Mouse (Mus musculus) urinary bladder, postnatal 25 days (tissue): ENCODE measurements around the gene Dpysl4.

ENCODE experiments used
- DNase-seq: peaks from one replicate; pipeline ENCODE4 v3.0.0; 2022; ENCODE audit warnings: low spot score

Gene Dpysl4

DNA sequence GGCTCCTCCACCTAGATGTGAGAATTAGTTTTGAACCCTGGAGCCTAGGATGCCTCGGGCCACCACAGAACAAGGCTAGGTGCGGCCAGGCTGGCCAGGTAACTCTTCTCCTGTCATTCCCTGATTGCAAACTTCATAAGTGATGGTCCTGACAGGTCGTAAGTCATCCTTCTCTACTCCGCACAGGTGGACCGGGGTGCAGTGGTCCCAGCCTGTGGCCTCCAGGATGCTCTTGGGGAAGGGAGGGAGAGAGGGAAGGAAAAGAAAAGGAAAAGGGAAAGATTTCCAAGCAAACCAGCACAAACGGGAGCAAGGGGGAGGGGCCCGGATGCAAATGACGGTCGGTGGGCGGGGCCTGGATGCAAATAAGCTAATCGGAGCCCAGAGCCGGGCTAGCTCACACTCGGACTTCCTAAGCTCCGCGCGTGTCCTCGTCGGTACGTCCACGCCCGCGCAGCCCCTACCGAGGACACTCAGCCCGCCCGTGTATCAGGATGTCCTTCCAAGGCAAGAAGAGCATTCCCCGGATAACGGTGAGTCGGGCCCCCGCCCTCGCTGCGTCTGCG lies at the start of gene Dpysl4:
TSS of gene Dpysl4 (plus strand) at position 373 of the 566 bp plus-strand sequence.
- DNase-seq = peak; percentile 40

DNA sequence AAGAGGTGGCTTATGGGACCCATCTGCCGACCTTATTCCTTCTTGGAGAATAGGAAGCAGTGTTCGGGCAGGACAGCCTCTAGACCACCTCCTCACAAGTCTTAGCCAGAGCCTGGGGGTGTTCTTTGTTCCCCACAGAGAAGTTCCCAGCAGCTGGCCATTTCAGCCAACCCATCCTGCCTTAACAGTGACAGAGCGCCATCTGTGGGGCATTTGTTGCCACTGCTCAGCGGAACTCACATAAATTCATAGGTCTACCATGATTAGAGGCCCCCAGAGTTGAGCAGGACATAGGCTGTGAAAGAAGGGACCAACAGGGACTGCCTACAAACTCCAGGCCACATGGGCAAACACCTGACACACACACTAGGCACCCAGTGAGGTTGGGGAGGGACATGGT lies 22.4 kb upstream of the Dpysl4 start:
- DNase-seq = no peak

DNA sequence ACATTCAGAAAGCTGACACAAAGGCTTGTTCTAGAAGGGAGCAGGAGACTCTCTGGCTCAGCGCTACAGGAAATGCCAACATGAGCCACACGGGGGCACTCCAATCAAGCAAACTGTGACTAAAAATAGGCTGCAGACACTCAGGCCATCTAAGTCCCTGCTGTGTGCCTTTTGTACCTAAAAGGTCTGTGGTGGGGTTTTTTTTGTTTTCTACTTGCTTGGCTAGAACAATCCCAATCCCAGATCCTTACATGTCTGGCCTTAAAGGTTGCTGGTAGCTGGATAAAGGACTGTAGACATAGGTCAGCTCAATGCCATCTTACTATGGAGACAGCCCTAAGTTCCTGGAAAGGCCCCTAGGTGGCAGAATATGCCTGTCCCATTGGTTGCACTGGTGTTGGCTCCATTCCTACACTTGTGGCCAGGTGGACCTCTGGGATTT lies 17.6 kb upstream of the Dpysl4 start:
- peak; percentile 55 for DNase-seq

DNA sequence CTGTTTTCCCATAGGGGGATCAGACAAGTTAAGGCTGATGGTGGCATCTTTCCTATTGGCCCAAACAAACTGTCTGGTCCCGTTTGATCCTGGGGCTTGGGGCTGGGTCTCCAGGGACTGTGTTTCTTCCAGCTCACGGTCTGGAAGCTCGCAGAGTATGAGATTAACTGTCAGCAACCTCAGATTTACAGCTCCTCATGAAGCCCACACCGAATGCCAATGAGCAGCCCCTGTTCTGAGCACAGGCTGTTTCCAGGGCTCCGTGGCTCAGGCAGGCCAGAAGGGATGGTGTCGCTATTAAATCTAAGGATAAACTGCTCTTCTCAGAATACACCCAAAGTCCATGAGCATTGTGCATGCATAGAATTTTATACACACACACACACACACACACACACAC lies 11.6 kb upstream of the Dpysl4 start:
- DNase-seq = no peak

DNA sequence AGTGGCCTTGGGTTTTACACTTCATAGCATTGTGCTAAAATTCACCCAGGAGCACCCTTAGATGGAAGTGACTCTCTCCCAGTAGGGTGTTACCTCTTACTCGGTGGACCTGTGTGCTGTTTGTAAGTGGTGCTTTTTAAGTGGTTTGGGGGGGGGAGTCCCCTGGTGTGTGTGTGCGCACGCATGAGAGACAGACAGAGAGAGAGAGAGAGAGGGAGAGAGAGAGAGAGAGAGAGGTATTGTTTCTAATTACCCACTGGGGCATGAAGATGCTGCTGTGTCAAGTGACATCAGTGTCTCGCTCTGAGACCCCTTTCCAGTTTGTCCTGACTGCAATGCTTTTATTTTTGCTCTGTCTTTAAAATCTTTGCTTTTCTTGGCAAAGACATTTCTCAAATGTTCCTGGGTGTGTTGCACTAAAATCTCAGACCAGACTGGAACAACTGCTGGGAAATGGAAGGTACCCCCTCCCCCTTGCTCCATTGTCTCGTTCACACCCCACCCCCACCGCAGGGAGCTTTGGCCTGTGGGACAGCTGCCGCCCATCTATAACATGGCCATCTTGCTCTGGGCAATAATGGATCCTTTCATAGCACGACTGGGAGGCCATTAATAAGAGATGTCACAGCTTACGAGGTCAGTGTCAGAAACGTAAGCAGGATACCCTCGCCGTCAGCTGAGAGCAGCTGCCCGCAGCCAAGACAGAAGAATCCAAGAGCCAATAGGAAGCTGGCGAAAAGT lies 10.6 kb upstream of the Dpysl4 start:
- DNase-seq = no peak

GRCm38 (mm10) chr7:139077283-139077682 lies 8.5 kb upstream of the Dpysl4 start:
- no peak for DNase-seq

GRCm38 (mm10) chr7:139078181-139078580 lies 7.6 kb upstream of the Dpysl4 start:
- no peak for DNase-seq

DNA sequence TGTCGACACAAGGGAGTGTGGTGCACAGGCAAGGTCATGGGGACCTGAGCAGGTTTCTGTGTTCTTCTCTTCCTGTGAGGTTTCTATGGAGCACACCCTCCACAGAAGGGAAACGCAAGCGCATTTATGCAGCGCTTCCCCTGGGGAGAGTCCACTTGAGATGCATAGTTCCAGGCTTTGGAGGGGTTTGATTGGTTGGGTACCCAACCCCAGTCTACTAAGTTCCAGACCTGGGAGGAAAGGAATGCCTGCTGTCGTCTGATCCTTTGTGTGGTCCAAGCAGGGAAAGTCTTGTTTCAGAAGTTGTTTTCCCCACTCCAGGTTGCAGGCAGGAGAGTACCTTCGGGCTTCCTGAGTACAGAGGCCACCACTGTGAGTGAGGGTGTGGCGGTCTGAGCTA lies 6.7 kb upstream of the Dpysl4 start:
- no peak for DNase-seq

- DNase-seq = no peak
These were observed 5.1 kb upstream of the Dpysl4 start for GRCm38 (mm10) chr7:139080714-139081113.

DNA sequence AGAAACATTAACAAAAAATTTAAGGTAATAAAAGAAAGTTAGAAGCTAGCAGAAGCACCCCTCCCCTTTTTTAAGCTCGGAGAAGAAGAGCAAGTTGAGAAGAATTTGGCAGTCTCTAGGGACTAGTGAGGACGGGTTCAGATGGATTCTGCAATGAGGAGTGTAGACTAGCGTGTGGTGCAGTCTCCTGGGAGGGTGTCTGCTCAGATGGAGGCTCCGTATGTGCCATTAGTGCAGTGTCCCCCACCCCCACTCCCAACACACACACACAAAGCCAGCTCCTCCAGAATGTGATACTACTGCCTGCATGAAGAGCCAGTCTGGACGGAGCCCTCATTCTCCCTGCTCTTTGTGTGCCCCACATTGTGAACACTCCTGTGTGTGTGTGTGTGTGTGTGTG lies 4.6 kb upstream of the Dpysl4 start:
- DNase-seq = no peak

GRCm38 (mm10) chr7:139082281-139082680 lies 3.5 kb upstream of the Dpysl4 start:
- DNase-seq = no peak

GRCm38 (mm10) chr7:139084316-139084715 lies 1.5 kb upstream of the Dpysl4 start:
- DNase-seq = no peak

DNA sequence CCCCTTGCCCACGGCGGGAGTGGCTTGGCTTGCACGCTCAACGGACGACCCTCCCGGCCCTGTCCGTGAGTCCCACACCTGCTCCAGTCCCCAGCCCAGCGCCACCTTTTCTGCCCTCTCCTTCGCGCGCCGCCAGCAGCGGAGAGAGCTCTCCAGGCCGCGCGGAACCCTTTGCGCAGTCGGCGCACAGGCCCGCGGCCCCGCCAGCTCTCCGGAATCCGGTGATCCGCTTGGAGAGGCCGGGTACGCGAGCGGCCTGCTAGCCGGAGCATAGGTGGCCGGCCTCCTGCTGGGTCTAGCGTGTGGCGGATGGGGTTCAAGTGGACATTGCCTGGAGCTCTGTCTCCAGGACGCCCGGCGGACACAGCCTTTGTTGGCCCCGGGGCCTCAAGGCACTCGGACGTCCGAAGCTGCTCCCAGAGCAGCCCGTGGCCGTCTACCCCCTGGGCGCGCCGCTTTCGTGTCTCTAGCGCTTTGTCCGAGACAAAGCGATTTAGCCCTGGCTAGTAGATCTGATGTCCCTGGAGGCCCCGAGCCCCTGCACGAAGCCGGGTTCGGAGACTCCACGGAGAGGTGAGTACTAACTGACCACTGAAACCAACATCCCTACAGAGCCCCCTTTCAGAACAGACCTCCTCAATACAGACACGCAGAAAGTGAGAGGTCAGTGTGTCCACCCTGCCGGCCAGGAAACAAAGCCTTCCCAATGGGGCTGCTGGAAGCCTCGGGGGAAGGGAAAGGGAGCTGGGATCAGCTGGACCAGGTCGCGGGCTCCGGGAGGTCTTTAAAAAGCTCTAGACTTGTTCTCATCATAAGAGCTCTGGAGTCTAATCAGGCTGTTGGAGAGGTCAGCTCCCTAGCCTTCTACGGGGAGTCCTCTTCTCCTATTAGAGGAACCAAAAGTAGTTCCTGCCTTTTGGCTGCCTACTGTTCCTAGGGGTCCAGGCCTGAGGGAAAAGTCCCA lies 676 bp downstream of the Dpysl4 start:
- peak; percentile 5 for DNase-seq

DNA sequence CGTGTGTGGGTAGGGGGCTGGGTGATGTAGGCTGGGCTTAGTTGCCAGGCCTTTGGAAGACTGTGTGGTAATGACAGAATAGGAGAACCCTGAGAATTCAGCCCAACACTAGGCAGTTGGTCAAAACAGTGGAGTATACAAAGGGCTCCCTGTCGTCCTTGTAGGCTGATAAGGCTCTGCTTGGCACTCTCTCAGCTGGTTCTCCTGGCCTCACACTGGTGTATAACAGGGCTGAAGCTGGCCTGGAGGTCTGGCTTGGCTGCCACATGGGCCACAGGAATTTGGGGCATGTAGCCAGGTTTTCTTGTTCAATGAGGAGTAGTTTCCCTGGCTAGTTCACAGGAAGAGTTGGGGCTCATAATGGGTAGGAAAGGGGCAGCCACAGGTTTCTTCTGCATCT lies 2.0 kb downstream of the Dpysl4 start:
- DNase-seq = no peak

- no peak for DNase-seq
These were observed 4.4 kb downstream of the Dpysl4 start for GRCm38 (mm10) chr7:139089892-139090874.

GRCm38 (mm10) chr7:139091681-139092080 lies 5.9 kb downstream of the Dpysl4 start:
- no peak for DNase-seq

GRCm38 (mm10) chr7:139092676-139093075 lies 6.9 kb downstream of the Dpysl4 start:
- DNase-seq = no peak

GRCm38 (mm10) chr7:139093124-139093523 lies 7.3 kb downstream of the Dpysl4 start:
- no peak for DNase-seq

DNA sequence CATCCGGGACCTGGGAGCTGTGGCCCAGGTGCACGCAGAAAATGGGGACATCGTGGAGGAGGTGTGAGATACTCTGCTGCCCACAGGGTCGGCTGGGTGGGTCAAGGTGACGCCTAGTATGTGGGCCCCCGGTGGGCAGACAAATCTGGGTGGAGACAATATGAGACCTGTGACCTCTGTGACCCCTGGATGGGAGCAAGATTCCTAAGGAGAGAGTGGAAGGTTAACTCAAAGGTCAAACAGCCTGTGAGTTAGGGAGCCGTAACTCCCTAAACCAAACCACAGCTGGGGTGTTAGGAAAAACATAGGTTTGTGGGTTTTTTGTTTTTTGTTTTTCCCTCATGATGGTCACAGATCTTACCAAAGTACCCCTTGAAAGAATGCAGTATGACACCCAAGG lies 8.0 kb downstream of the Dpysl4 start:
- DNase-seq = no peak

DNA sequence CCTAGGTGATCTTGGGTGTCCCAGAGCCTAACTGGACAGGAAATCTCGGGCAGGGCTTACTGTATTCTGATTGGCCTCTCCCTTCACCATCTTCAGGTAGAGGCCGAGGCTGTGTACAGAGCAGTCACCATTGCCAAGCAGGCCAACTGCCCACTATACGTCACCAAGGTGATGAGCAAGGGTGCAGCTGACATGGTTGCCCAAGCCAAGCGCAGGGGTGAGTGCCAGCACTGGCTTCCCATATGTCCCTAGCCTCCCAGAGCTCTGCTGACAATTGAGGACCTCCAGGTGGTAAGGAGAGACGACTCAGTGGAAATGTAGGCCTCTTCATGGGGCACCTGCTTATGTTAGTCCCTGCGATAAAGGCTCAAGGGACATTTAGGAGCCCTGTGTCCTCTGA lies 9.0 kb downstream of the Dpysl4 start:
- DNase-seq = no peak

DNA sequence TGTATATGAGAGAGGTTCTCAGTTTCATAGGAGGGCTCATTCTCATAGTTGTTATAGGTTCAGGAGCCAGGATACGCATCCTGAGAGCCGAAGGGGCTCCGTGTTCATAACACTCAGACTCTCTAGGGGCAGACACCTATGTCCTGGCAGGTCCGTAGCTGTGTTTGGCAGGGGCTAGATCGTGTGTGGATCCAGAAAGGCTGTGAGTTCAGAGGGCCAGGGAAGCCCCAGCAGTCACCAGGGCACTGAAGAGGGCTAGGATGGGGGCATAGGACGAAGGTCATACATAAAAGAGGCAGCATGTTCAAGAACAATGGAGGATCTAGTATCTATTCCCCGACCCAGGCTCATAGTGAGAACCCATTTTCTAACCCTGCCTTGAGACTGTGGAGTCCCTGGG lies 9.5 kb downstream of the Dpysl4 start:
- no peak for DNase-seq

DNA sequence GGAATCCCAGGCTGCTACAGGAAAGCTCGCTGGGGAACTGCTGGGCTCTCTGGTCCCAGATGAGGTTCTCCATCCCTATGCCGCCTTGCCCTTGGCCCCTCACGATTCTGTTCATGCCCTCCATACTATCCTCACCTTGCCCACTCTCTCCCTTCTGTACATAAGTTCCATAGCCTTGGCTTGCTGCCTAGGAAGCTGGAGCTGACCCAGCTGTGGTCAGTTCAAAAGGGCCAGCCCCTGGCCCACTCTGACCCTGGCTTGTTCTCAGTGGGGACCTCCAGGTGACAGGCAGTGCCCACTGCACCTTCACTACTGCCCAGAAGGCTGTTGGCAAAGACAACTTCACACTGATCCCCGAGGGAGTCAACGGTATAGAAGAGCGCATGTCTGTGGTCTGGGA lies 10.6 kb downstream of the Dpysl4 start:
- DNase-seq = no peak
